Mouse (Mus musculus) erythroblast, embryonic 14.5 days (primary cell): ENCODE results near the gene Tbc1d24. TPM values are rescaled to one million over a fixed set of nuclear protein-coding genes. Genes with fewer than 3 reads are reported as not detected.

Experiments
- H3K27me3 ChIP-seq: 2 replicates; pipeline ENCODE4 v1.6.1; 2012; ENCODE audit warnings: inconsistent platforms; ENCODE audit not compliant: control insufficient read depth
- H3K36me3 ChIP-seq: 2 replicates; pipeline ENCODE4 v1.6.1; 2012; ENCODE audit warnings: mild to moderate bottlenecking, inconsistent platforms; ENCODE audit not compliant: control insufficient read depth
- H3K4me1 ChIP-seq: 2 replicates; pipeline ENCODE4 v1.6.1; 2012; ENCODE audit warnings: inconsistent platforms; ENCODE audit not compliant: control insufficient read depth
- H3K4me3 ChIP-seq: replicated peaks from 2 replicates; pipeline ENCODE3; 2012; ENCODE audit warnings: moderate library complexity, mild to moderate bottlenecking, inconsistent platforms
- H3K9me3 ChIP-seq: 2 replicates; pipeline ENCODE4 v1.6.1; 2012; ENCODE audit warnings: low read length, inconsistent platforms, mixed read lengths; ENCODE audit not compliant: control insufficient read depth
- GATA1 ChIP-seq: IDR thresholded peaks from 2 replicates; pipeline ENCODE4 v1.6.1; 2012; ENCODE audit warnings: low read length, inconsistent platforms, mixed read lengths
- TAL1 ChIP-seq: IDR thresholded peaks from 3 replicates; pipeline ENCODE4 v1.6.1; 2012; ENCODE audit warnings: low read length, inconsistent platforms, mixed read lengths
- polyA plus RNA-seq: library from polyadenylated mRNA; stranded (reverse); fragments of >175 nt; gene quantifications from 2 replicates; pipeline ENCODE4 v1.2.3, GENCODE M21; 2012

The Tbc1d24 gene
- polyA plus RNA-seq, 1 experiment: 0.61 TPM

DNA sequence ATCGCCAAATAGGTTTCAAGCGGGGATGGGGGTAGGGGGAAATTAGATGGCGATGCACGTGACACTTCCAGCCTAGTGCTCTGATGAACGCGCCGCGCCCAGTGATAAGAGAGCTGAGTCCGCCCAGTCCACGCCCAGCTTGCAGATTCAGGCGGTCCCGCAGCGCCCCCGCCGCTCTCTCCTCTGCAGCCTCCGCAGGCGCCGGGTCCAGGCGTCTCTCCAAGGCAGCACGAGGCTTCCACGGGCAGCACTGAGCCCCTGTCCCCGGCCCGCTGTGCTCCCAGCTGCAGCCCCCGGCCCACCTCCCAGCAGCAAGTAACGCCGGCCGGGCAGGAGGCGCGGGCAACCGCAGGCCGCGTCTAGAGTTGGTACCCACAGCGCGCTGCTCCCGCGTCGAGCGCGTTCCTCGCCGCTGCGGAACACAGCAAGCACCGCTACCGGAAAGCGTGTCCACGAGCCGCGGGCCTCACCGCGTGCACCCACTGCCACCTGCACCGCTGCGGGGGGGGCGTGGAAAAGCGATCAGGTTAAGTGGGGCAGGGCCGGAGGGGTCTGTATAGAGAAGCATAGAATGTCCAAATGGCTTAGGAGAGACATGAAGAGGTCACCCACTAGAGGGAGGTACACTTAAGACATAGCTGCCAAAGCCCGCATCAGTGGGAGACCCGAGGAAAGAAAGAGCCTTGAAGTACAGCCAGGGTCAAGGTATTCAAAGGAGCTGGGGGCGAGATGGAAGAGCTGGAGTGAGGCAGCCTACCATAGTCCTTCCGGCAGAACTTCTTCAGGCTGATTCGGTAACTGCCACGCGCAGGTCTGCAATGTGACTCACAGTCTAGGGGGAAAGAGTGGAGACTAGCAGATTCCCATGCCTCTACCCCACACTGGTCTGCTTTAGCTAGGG lies 1.3 kb upstream of the Tbc1d24 start:
- H3K36me3 ChIP-seq: peaks cover 43% of the 10 kb centered on the region
- H3K4me1 ChIP-seq: peaks cover 100% of the 10 kb centered on the region
- peak overlapping the region; percentile 78 for H3K4me3 ChIP-seq
- H3K9me3 ChIP-seq: no peaks in the 10 kb centered on the region
- TF ChIP-seq TAL1 (no peak), GATA1 (peak; percentile 78)
- peaks cover 4% of the 10 kb centered on the region for H3K27me3 ChIP-seq

DNA sequence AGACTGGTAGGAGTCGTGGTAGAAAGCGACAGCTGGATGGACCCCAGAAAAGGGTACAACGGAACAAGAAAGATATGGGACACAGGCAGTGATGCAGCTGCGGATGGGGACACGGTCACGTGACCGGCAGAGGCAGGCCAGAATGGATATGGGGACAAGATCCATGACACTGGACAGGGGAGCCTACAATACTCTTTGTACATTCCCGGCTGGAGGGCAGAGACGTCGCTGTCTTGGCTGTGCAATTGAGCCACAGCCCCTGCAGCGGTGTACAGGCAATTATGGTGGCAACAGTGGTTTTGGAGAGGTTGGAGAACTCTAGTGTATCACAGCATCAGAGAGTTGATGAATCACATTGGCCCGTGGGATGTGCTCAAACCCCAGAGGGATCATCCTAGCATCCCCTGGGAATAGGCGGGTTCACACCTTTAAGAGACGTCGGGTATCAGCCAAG lies 573 bp upstream of the Tbc1d24 start:
- Histone ChIP-seq H3K9me3 (no peaks in the 10 kb centered on the region), H3K36me3 (peaks cover 51% of the 10 kb centered on the region), H3K4me3 (peak overlapping the region; percentile 78), H3K4me1 (peaks cover 100% of the 10 kb centered on the region), H3K27me3 (no peaks in the 10 kb centered on the region)
- TF ChIP-seq GATA1 (no peak), TAL1 (no peak)

DNA sequence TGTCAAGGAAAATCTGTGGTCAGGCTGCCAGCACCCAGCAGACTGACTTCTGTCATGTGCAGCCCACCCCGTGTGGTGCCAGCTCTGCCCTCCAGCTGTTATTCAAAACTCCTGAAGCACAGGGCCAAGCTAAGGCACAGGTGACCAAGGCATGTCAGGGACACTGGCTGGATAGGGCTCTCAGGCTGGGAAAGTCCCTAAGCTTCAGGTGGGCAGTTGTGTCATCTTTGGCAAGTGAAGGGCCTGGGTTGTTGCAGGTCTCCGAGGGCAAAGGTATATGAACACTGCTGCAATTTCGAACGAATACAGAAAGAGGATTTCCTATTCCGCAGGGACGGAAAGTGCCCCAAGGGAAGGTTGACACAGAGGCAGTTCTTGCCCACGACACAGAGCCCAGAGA lies 516 bp downstream of the Tbc1d24 start:
- no peaks in the 10 kb centered on the region for H3K27me3 ChIP-seq
- H3K9me3 ChIP-seq: no peaks in the 10 kb centered on the region
- H3K4me3 ChIP-seq: peak overlapping the region; percentile 78
- H3K4me1 ChIP-seq: peaks cover 100% of the 10 kb centered on the region
- peaks cover 57% of the 10 kb centered on the region for H3K36me3 ChIP-seq
- TF ChIP-seq TAL1 (no peak), GATA1 (no peak)

DNA sequence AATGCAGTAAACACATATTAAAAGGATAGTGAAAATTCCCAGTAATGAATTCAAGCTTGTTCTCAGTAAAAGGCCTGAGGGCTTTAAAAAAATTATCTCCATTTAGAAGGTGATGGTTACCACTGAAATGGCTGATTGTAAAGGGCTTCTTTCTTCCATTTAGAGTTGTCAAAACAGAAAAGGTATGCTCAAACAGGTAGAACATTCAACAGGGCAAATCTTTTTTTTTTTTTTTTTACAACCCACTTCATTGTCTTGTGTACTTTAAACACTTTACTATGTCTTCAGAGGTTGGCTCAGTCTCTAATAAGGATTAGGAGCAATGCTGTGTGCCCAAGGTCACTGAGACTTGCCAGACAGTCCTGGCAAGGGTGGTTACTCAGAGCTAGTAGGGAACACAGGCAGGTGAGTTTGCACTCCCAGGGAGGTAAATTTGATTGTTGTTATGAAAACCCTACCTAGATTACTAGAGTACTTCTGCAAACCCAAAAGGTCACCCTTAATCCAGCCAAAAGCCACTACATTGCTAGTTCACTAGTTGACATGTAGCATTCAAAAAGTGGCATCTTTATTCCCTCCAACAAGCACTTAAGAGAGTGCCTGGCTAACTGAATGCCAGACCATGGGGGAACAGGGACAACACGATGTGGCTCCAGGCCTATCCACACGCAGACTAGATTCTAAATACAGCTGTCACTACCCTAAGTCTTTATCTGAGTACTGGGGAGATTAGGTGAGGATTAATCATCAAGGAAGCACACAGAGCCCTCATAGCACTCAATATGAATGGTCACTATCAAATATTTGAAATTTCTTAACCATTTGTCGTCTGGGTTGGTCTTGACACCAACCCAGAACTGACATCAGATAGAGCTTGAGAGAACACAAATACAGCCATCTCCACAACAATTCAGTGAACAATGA lies 1.5 kb downstream of the Tbc1d24 start:
- Histone ChIP-seq H3K4me3 (peak overlapping the region; percentile 78), H3K4me1 (peaks cover 100% of the 10 kb centered on the region), H3K27me3 (no peaks in the 10 kb centered on the region), H3K36me3 (peaks cover 66% of the 10 kb centered on the region), H3K9me3 (no peaks in the 10 kb centered on the region)
- TF ChIP-seq TAL1 (no peak), GATA1 (peak; percentile 47; the same call in 1 of the 2 replicates)

DNA sequence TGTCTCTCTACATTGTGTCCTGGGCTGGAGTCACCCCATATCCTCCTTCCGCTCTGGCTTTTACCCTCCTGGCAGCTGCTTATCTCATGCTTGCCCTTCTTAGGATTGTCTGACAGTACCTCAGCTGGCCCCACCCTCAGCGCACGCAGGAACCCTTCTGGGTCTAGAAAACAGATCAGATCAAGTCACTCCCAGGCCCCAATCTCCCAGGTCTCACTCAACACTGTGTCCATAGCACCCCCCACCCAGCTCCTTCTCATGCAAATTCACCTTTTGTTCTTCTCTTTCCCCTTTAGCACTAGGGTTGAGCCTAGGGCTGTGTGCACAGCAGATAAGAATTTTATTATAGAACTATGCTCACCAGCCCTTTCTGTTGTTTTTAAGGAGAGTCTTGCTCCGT lies 2.3 kb downstream of the Tbc1d24 start:
- Histone ChIP-seq H3K36me3 (peaks cover 70% of the 10 kb centered on the region), H3K4me1 (peaks cover 100% of the 10 kb centered on the region), H3K4me3 (peak overlapping the region; percentile 78)

DNA sequence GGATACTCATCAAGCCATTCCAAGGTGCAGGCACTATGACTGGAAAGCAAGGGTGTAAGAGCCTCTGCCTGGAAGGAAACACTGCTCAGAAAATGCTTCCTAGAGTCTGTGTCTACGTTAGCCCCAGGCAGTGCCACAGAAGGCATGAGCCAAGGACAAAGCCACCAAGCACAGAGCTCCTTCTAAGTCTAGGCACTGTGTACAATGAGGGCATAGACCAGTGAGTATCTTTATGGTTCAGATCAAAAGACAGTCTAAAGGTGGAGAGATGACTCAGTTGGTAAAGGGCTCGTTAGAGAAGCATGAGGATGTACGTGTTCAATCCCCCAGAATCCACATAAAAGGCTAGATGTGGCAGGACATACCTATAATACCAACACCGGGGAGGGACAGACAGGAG lies 4.3 kb downstream of the Tbc1d24 start:
- Histone ChIP-seq H3K4me3 (peak overlapping the region; percentile 78), H3K36me3 (peaks cover 78% of the 10 kb centered on the region), H3K4me1 (peaks cover 100% of the 10 kb centered on the region), H3K9me3 (no peaks in the 10 kb centered on the region), H3K27me3 (no peaks in the 10 kb centered on the region)
- no peak for TF ChIP-seq GATA1
- TF ChIP-seq TAL1: no peak

More for the DNA sequence above, 2.3 kb downstream of the Tbc1d24 start:
- H3K9me3 ChIP-seq: no peaks in the 10 kb centered on the region
- H3K27me3 ChIP-seq: no peaks in the 10 kb centered on the region
- TF ChIP-seq GATA1 (peak; percentile 72), TAL1 (peak; percentile 64; the same call in 2 of the 3 replicates)

DNA sequence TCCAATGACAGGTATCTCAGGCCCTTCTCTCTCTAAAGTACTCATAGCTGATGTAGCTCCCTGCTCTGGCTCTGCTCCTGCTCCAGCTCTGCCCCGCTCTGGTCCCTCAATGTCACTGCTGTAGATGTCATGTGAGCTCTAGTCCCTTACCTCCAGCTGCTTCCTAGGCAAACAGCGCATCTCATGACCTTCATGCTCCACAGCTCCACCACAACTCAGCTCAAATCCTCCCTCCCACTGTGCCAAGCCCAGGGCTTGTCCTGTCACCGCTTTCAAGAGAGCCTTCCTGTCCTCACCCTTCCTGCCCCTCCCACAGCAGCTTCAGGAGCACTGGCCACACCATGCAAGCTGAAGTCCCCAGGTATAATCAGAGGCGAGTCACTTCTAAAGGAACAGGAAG lies 5.6 kb downstream of the Tbc1d24 start:
- Histone ChIP-seq H3K27me3 (no peaks in the 10 kb centered on the region), H3K4me3 (peak overlapping the region; percentile 58), H3K4me1 (peaks cover 100% of the 10 kb centered on the region), H3K36me3 (peaks cover 89% of the 10 kb centered on the region), H3K9me3 (no peaks in the 10 kb centered on the region)
- TF ChIP-seq GATA1 (no peak), TAL1 (no peak)

DNA sequence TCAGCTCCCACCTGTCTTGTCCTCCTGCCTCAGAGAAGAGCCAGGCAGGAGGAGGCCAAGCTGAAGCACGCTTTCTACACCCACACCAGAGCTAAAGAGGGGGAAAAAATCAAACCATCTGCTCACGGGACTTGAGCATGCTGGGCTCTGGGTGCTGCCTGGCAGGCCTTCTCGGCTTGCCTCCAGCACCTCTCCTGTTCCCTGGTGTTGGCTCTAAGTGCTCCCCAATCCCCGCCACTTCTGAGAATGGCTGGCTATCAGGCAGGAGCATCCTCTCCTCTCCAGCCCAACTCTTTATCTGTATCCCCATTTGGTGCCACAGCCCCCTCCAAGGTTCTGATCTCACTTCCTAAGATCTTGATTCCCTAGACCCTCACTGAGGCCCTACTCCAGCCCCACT lies 6.1 kb downstream of the Tbc1d24 start:
- Histone ChIP-seq H3K4me1 (peaks cover 100% of the 10 kb centered on the region), H3K4me3 (peak overlapping the region; percentile 58), H3K9me3 (no peaks in the 10 kb centered on the region), H3K36me3 (peaks cover 89% of the 10 kb centered on the region), H3K27me3 (no peaks in the 10 kb centered on the region)
- TF ChIP-seq TAL1 (peak; percentile 51; the same call in 2 of the 3 replicates), GATA1 (peak; percentile 61)
